Mouse (Mus musculus) heart, embryonic 14.5 days (tissue): ENCODE results near the gene Olfr1463. TPM values are rescaled to one million over a fixed set of nuclear protein-coding genes. Genes with fewer than 3 reads are reported as not detected.

Source experiments
- ATAC-seq: fragments of 200-750 bp; cut with Nextera tagmentation; 2 replicates; pipeline ENCODE4 v1.8.0; 2017; ENCODE audit warnings: low read depth, moderate TSS enrichment; ENCODE audit not compliant: insufficient number of reproducible peaks, insufficient read depth, low FRiP score
- H3K27ac ChIP-seq, 2 experiments: fragments of 200-500 bp in 1 of 2; fragments of 300-500 bp in 1 of 2; sonication (generic) in 1 of 2; replicated peaks in 1 of 2; 2 replicates each; pipeline ENCODE4 v1.5.1; 2012 to 2014; ENCODE audit warnings: low read depth in 2 of 2, low read length in 2 of 2, control low read depth in 1 of 2, mild to moderate bottlenecking in 1 of 2, mixed read lengths in 1 of 2; ENCODE audit not compliant: control insufficient read depth in 1 of 2, insufficient read depth in 1 of 2
- H3K27me3 ChIP-seq: fragments of 300-500 bp; sonication (generic); 2 replicates; pipeline ENCODE4 v1.6.1; 2014; ENCODE audit warnings: mild to moderate bottlenecking, low read length, control low read depth; ENCODE audit not compliant: control insufficient read depth, insufficient read depth
- H3K36me3 ChIP-seq: fragments of 300-500 bp; sonication (generic); 2 replicates; pipeline ENCODE4 v1.6.1; 2014; ENCODE audit warnings: mild to moderate bottlenecking, control low read depth, low read length, mixed read lengths; ENCODE audit not compliant: control insufficient read depth, insufficient read depth
- H3K4me1 ChIP-seq, 2 experiments: fragments of 200-500 bp in 1 of 2; fragments of 300-500 bp in 1 of 2; sonication (generic) in 1 of 2; 2 replicates each; pipeline ENCODE4 v1.6.1; 2012 to 2014; ENCODE audit warnings: low read length in 2 of 2, control low read depth in 1 of 2, mixed read lengths in 1 of 2; ENCODE audit not compliant: control insufficient read depth in 2 of 2, insufficient read depth in 2 of 2
- H3K4me2 ChIP-seq: fragments of 300-500 bp; sonication (generic); 2 replicates; pipeline ENCODE4 v1.6.1; 2014; ENCODE audit warnings: mild to moderate bottlenecking, low read length
- H3K4me3 ChIP-seq, 2 experiments: fragments of 200-500 bp in 1 of 2; fragments of 300-500 bp in 1 of 2; sonication (generic) in 1 of 2; 2 replicates each; pipeline ENCODE4 v1.5.1; 2012 to 2014; ENCODE audit warnings: low read length in 2 of 2, mild to moderate bottlenecking in 2 of 2, control low read depth in 1 of 2, low read depth in 1 of 2, moderate library complexity in 1 of 2; ENCODE audit not compliant: control insufficient read depth in 1 of 2, insufficient read depth in 1 of 2
- H3K9ac ChIP-seq: fragments of 300-500 bp; sonication (generic); 2 replicates; pipeline ENCODE4 v1.6.1; 2014; ENCODE audit warnings: mild to moderate bottlenecking, low read length
- H3K9me3 ChIP-seq: fragments of 300-500 bp; sonication (generic); 2 replicates; pipeline ENCODE4 v1.6.1; 2016; ENCODE audit warnings: low read length, control low read depth; ENCODE audit not compliant: control insufficient read depth
- WGBS: fragments of 180-500 bp; shearing (Covaris S2); extraction: QIAGEN DNeasy Blood & Tissue Kit; methylation state at CpG from one replicate; pipeline ENCODE4 v1.1.7; 2014; 5-methylcytosine and 5-hydroxymethylcytosine counted together
- polyA plus RNA-seq: library from polyadenylated mRNA; unstranded; fragments of >200 nt; fragmentation: Nextera tagmentation; extraction: Ambion mirVana; gene quantifications from 2 replicates; pipeline ENCODE4 v1.2.1, GENCODE M21; 2014

The Olfr1463 gene
- not detected in 2 replicates for polyA plus RNA-seq

- Histone ChIP-seq H3K36me3 (no peaks in the 10 kb centered on the region), H3K9me3 (peaks cover 9% of the 10 kb centered on the region), H3K27me3 (no peaks in the 10 kb centered on the region), H3K4me3 (no peak within 1 kb of the TSS), H3K27ac (no peak within 1 kb of the TSS), H3K4me2 (no peak within 1 kb of the TSS), H3K9ac (no peak within 1 kb of the TSS), H3K4me1 (no peaks in the 10 kb centered on the region)
- ATAC-seq = no peak
Measured at GRCm38 (mm10) chr19:13231028-13231427, at the start of gene Olfr1463. Olfr1463 (plus strand) TSS chr19:13231328.

- no peak for ATAC-seq
- Histone ChIP-seq H3K9ac (no peak within 1 kb of the TSS), H3K9me3 (0 out of 2 replicates have a peak, but pooled peaks cover 7% of the 10 kb centered on the region), H3K27me3 (no peaks in the 10 kb centered on the region), H3K27ac (no peak within 1 kb of the TSS), H3K4me1 (no peaks in the 10 kb centered on the region), H3K4me3 (no peak within 1 kb of the TSS), H3K36me3 (no peaks in the 10 kb centered on the region), H3K4me2 (no peak within 1 kb of the TSS)
- WGBS = 62% methylated on average over 1 of the region's 1 CpGs
Measured at GRCm38 (mm10) chr19:13185434-13185833, 45.7 kb upstream of the Olfr1463 start, which contains the start of gene Olfr1462. Olfr1462 (plus strand) TSS chr19:13185734.

- 80% methylated on average over 11 of the region's 11 CpGs for WGBS
Measured at GRCm38 (mm10) chr19:13221666-13222065, 9.5 kb upstream of the Olfr1463 start.

More at GRCm38 (mm10) chr19:13221666-13222065, 9.5 kb upstream of the Olfr1463 start:
- Histone ChIP-seq H3K36me3 (no peaks in the 10 kb centered on the region), H3K27ac (no peak overlapping the region), H3K4me3 (no peak overlapping the region), H3K9ac (no peak overlapping the region), H3K4me2 (no peak overlapping the region), H3K9me3 (peaks cover 24% of the 10 kb centered on the region; the same call in 1 of the 2 replicates), H3K27me3 (no peaks in the 10 kb centered on the region), H3K4me1 (no peaks in the 10 kb centered on the region)
- no peak for ATAC-seq

Other genes starting within 250 kb of the Olfr1463 start
- gene Olfr1451, start 236.3 kb upstream of the Olfr1463 start, polyA plus RNA-seq = not detected in 2 replicates
- not detected in 2 replicates for gene Olfr1453, start 203.0 kb upstream of the Olfr1463 start, polyA plus RNA-seq
- not detected in 2 replicates for gene Olfr1454, start 170.7 kb upstream of the Olfr1463 start, polyA plus RNA-seq
- not detected in 2 replicates for gene Olfr1457, start 133.4 kb upstream of the Olfr1463 start, polyA plus RNA-seq
- not detected in 2 replicates for gene Olfr1458, start 124.6 kb upstream of the Olfr1463 start, polyA plus RNA-seq
- not detected in 2 replicates for gene Olfr1459, start 81.8 kb upstream of the Olfr1463 start, polyA plus RNA-seq
- not detected in 2 replicates for gene Olfr1461, start 68.3 kb upstream of the Olfr1463 start, polyA plus RNA-seq
- gene Olfr1462, start 45.6 kb upstream of the Olfr1463 start, polyA plus RNA-seq = not detected in 2 replicates
- not detected in 2 replicates for gene Olfr1465, start 84.2 kb downstream of the Olfr1463 start, polyA plus RNA-seq
- not detected in 2 replicates for gene Olfr1466, start 107.5 kb downstream of the Olfr1463 start, polyA plus RNA-seq
- gene Olfr1467, start 130.9 kb downstream of the Olfr1463 start, polyA plus RNA-seq = not detected in 2 replicates
- not detected in 2 replicates for gene Olfr1469, start 176.5 kb downstream of the Olfr1463 start, polyA plus RNA-seq
- gene Olfr1471, start 212.1 kb downstream of the Olfr1463 start, polyA plus RNA-seq = not detected in 2 replicates
- gene Olfr1472, start 224.8 kb downstream of the Olfr1463 start, polyA plus RNA-seq = not detected in 2 replicates
- gene Olfr1474, start 238.2 kb downstream of the Olfr1463 start, polyA plus RNA-seq = not detected in 2 replicates
- gene Olfr1475, start 248.9 kb downstream of the Olfr1463 start, polyA plus RNA-seq = not detected in 2 replicates